Mouse (Mus musculus) stomach, postnatal 0 days (tissue): ENCODE results near the gene Hivep2.

Experiments
- CTCF ChIP-seq: IDR thresholded peaks from 2 replicates; pipeline ENCODE4 v1.5.1; 2016; ENCODE audit warnings: antibody characterized with exemption, low read depth, mild to moderate bottlenecking, moderate library complexity
- EP300 ChIP-seq: optimal IDR thresholded peaks from 2 replicates; pipeline ENCODE3; 2016; ENCODE audit warnings: antibody characterized with exemption

- no peak for TF ChIP-seq CTCF
- TF ChIP-seq EP300 = no peak
Measured at GRCm38 (mm10) chr10:14096045-14096444, 130.2 kb downstream of the Hivep2 start.
